Mouse (Mus musculus): ENCODE data around the gene Ndufa11. TPM values are rescaled to one million over a fixed set of nuclear protein-coding genes. Genes with fewer than 3 reads are reported as not detected.

Gene Ndufa11
- polyA plus RNA-seq, 1 experiment = 392 TPM

- Histone ChIP-seq H3K27me3 (replicated peaks) (peaks cover 80% of the 10 kb centered on the region), H3K4me1 (peaks cover 67% of the 10 kb centered on the region), H3K9me3 (peaks cover 8% of the 10 kb centered on the region), H3K4me3 (replicated peaks) (peak overlapping the region; percentile 91), H3K36me3 (replicated peaks; ENCODE audit: low read length) (no peaks in the 10 kb centered on the region)
- TF ChIP-seq FLI1 (IDR thresholded peaks at IDR 0.05; ENCODE audit: low read length) = no peak
- no peak for TF ChIP-seq GATA1 (IDR thresholded peaks at IDR 0.05; ENCODE audit: borderline replicate concordance, low read length)
These were observed 39.3 kb downstream of the Ndufa11 start for GRCm38 (mm10) chr17:56756703-56757399.

GRCm38 (mm10) chr17:56757416-56758123, 40.0 kb downstream of the Ndufa11 start, which contains the start of gene Nrtn:
Nrtn (minus strand) TSS chr17:56757530.
- no peak for TF ChIP-seq GATA1 (IDR thresholded peaks at IDR 0.05; ENCODE audit: borderline replicate concordance, low read length)
- TF ChIP-seq FLI1 (IDR thresholded peaks at IDR 0.05; ENCODE audit: low read length) = no peak
- H3K4me1 ChIP-seq = peaks cover 74% of the 10 kb centered on the region

GRCm38 (mm10) chr17:56758132-56758531, 40.6 kb downstream of the Ndufa11 start:
- Histone ChIP-seq H3K36me3 (replicated peaks; ENCODE audit: low read length) (no peaks in the 10 kb centered on the region), H3K4me1 (peaks cover 80% of the 10 kb centered on the region), H3K27me3 (replicated peaks) (peaks cover 67% of the 10 kb centered on the region), H3K9me3 (no peaks in the 10 kb centered on the region), H3K4me3 (replicated peaks) (peak overlapping the region; percentile 91)
- TF ChIP-seq GATA1 (IDR thresholded peaks at IDR 0.05; ENCODE audit: borderline replicate concordance, low read length) = no peak
- no peak for TF ChIP-seq FLI1 (IDR thresholded peaks at IDR 0.05; ENCODE audit: low read length)

More at GRCm38 (mm10) chr17:56757416-56758123, 40.0 kb downstream of the Ndufa11 start, which contains the start of gene Nrtn:
- peaks cover 73% of the 10 kb centered on the region for H3K27me3 ChIP-seq (replicated peaks)
- H3K4me3 ChIP-seq (replicated peaks) = peak within 1 kb of the TSS; percentile 91
- H3K36me3 ChIP-seq (replicated peaks; ENCODE audit: low read length) = no peaks in the 10 kb centered on the region
- H3K9me3 ChIP-seq = peaks cover 2% of the 10 kb centered on the region; the same call in 1 of the 2 replicates

- Histone ChIP-seq H3K9me3 (no peaks in the 10 kb centered on the region), H3K4me3 (replicated peaks) (no peak overlapping the region), H3K36me3 (replicated peaks; ENCODE audit: low read length) (no peaks in the 10 kb centered on the region), H3K4me1 (peaks cover 82% of the 10 kb centered on the region), H3K27me3 (replicated peaks) (peaks cover 56% of the 10 kb centered on the region)
- no peak for TF ChIP-seq GATA1 (IDR thresholded peaks at IDR 0.05; ENCODE audit: borderline replicate concordance, low read length)
- TF ChIP-seq FLI1 (IDR thresholded peaks at IDR 0.05; ENCODE audit: low read length) = no peak
These were observed 41.7 kb downstream of the Ndufa11 start for GRCm38 (mm10) chr17:56759261-56759660.

- H3K4me1 ChIP-seq = peaks cover 75% of the 10 kb centered on the region
- H3K27me3 ChIP-seq (replicated peaks) = peaks cover 38% of the 10 kb centered on the region
- no peaks in the 10 kb centered on the region for H3K9me3 ChIP-seq
- H3K4me3 ChIP-seq (replicated peaks) = peak overlapping the region; percentile 28
- TF ChIP-seq GATA1 (IDR thresholded peaks at IDR 0.05; ENCODE audit: borderline replicate concordance, low read length) = no peak
- TF ChIP-seq FLI1 (IDR thresholded peaks at IDR 0.05; ENCODE audit: low read length) = no peak
- no peaks in the 10 kb centered on the region for H3K36me3 ChIP-seq (replicated peaks; ENCODE audit: low read length)
These were observed 43.5 kb downstream of the Ndufa11 start for GRCm38 (mm10) chr17:56761077-56761476.

- Histone ChIP-seq H3K36me3 (replicated peaks; ENCODE audit: low read length) (peaks cover 7% of the 10 kb centered on the region), H3K9me3 (no peaks in the 10 kb centered on the region), H3K4me3 (replicated peaks) (peak overlapping the region; percentile 93), H3K27me3 (replicated peaks) (peaks cover 28% of the 10 kb centered on the region), H3K4me1 (peaks cover 72% of the 10 kb centered on the region)
- TF ChIP-seq GATA1 (IDR thresholded peaks at IDR 0.05; ENCODE audit: borderline replicate concordance, low read length) (no peak), FLI1 (IDR thresholded peaks at IDR 0.05; ENCODE audit: low read length) (no peak)
These were observed 44.4 kb downstream of the Ndufa11 start for GRCm38 (mm10) chr17:56761991-56762410.

- no peaks in the 10 kb centered on the region for H3K9me3 ChIP-seq
- peaks cover 22% of the 10 kb centered on the region for H3K27me3 ChIP-seq (replicated peaks)
- peaks cover 64% of the 10 kb centered on the region for H3K4me1 ChIP-seq
- peaks cover 17% of the 10 kb centered on the region for H3K36me3 ChIP-seq (replicated peaks; ENCODE audit: low read length)
- H3K4me3 ChIP-seq (replicated peaks) = peak overlapping the region; percentile 93
- TF ChIP-seq GATA1 (IDR thresholded peaks at IDR 0.05; ENCODE audit: borderline replicate concordance, low read length) (no peak), FLI1 (IDR thresholded peaks at IDR 0.05; ENCODE audit: low read length) (no peak)
These were observed 45.5 kb downstream of the Ndufa11 start for GRCm38 (mm10) chr17:56762769-56763731.

GRCm38 (mm10) chr17:56763741-56764250, 46.2 kb downstream of the Ndufa11 start:
- H3K4me1 ChIP-seq = peaks cover 61% of the 10 kb centered on the region
- no peaks in the 10 kb centered on the region for H3K9me3 ChIP-seq
- H3K4me3 ChIP-seq (replicated peaks) = peak overlapping the region; percentile 100
- no peak for TF ChIP-seq FLI1 (IDR thresholded peaks at IDR 0.05; ENCODE audit: low read length)
- no peak for TF ChIP-seq GATA1 (IDR thresholded peaks at IDR 0.05; ENCODE audit: borderline replicate concordance, low read length)
- peaks cover 24% of the 10 kb centered on the region for H3K36me3 ChIP-seq (replicated peaks; ENCODE audit: low read length)
- peaks cover 18% of the 10 kb centered on the region for H3K27me3 ChIP-seq (replicated peaks)
